Mouse (Mus musculus) cerebellum, adult 2 months (tissue): Measurements from ENCODE around the gene Nucb1. TPM values are rescaled to one million over a fixed set of nuclear protein-coding genes. Genes with fewer than 3 reads are reported as not detected.

Experiments
- DNase-seq, 2 experiments: peaks; one replicate each; pipeline ENCODE4 v3.0.0; 2021
- H3K27ac ChIP-seq: fragments of 200-500 bp; 2 replicates; pipeline ENCODE4 v1.5.1; 2012; ENCODE audit warnings: low read length, control low read depth, inconsistent platforms; ENCODE audit not compliant: insufficient read depth
- H3K27me3 ChIP-seq: fragments of 200-500 bp; 2 replicates; pipeline ENCODE4 v1.6.1; 2012; ENCODE audit warnings: inconsistent platforms, mild to moderate bottlenecking, low read length, moderate library complexity; ENCODE audit not compliant: control insufficient read depth, insufficient read depth
- H3K4me1 ChIP-seq: fragments of 200-500 bp; 2 replicates; pipeline ENCODE4 v1.6.1; 2011; ENCODE audit warnings: low read length; ENCODE audit not compliant: control insufficient read depth, insufficient read depth
- H3K4me3 ChIP-seq: fragments of 200-500 bp; replicated peaks from 2 replicates; pipeline ENCODE3; 2011; ENCODE audit warnings: mild to moderate bottlenecking, low read depth, low read length, control low read depth; ENCODE audit not compliant: insufficient read depth
- CTCF ChIP-seq: fragments of 200-500 bp; IDR thresholded peaks from 2 replicates; pipeline ENCODE4 v1.5.1; 2011; ENCODE audit warnings: low read depth, mild to moderate bottlenecking, control low read depth, low read length, moderate library complexity, borderline replicate concordance; ENCODE audit not compliant: insufficient read depth
- POLR2A ChIP-seq: fragments of 200-500 bp; IDR thresholded peaks from 2 replicates; pipeline ENCODE4 v1.6.1; 2011; ENCODE audit warnings: low read length, control low read depth, borderline replicate concordance; ENCODE audit not compliant: insufficient read depth
- WGBS: fragments of 180-500 bp; shearing (Covaris S2); methylation state at CpG from one replicate; pipeline ENCODE4 v1.1.7; 2018; 5-methylcytosine and 5-hydroxymethylcytosine counted together
- polyA plus RNA-seq: library from polyadenylated mRNA; depleted of rRNA; stranded (reverse); fragments of >200 nt; gene quantifications from 2 replicates; pipeline ENCODE4 v1.2.3, GENCODE M21; 2012; rRNA removed

The Nucb1 gene
- polyA plus RNA-seq = 136 and 150 TPM in 2 replicates

GRCm38 (mm10) chr7:45509912-45510787 is at the start of gene Nucb1:
Nucb1 (minus strand) TSS chr7:45510406.
- Histone ChIP-seq H3K27me3 (no peaks in the 10 kb centered on the region), H3K4me3 (peak within 1 kb of the TSS; percentile 98), H3K27ac (peak within 1 kb of the TSS; percentile 42), H3K4me1 (peaks cover 18% of the 10 kb centered on the region)
- DNase-seq = peak; percentile 91 to 93
- TF ChIP-seq CTCF (no peak), POLR2A (peak; percentile 70; the same call in 1 of the 2 replicates)
- under 1% methylated on average over 44 of the region's 44 CpGs for WGBS

- WGBS = 62% methylated on average over 6 of the region's 6 CpGs
- Histone ChIP-seq H3K27me3 (no peaks in the 10 kb centered on the region), H3K4me1 (no peaks in the 10 kb centered on the region), H3K27ac (no peak overlapping the region), H3K4me3 (no peak overlapping the region)
- no peak for DNase-seq
- TF ChIP-seq POLR2A (no peak), CTCF (no peak)
These were observed 48.7 kb upstream of the Nucb1 start for GRCm38 (mm10) chr7:45558907-45559306.

GRCm38 (mm10) chr7:45555787-45556186 is 45.6 kb upstream of the Nucb1 start:
- peak; percentile 80 to 87 for DNase-seq
- no peak overlapping the region for H3K27ac ChIP-seq
- TF ChIP-seq POLR2A (no peak), CTCF (peak; percentile 94)
- no peaks in the 10 kb centered on the region for H3K27me3 ChIP-seq
- no peaks in the 10 kb centered on the region for H3K4me1 ChIP-seq
- no peak overlapping the region for H3K4me3 ChIP-seq
- 24% methylated on average over 8 of the region's 8 CpGs for WGBS

- no peak for TF ChIP-seq POLR2A
- no peak for TF ChIP-seq CTCF
- Histone ChIP-seq H3K4me3 (no peak within 1 kb of the TSS), H3K27ac (no peak within 1 kb of the TSS), H3K4me1 (no peaks in the 10 kb centered on the region), H3K27me3 (no peaks in the 10 kb centered on the region)
- DNase-seq = no peak
- 23% methylated on average over 8 of the region's 8 CpGs for WGBS
These were observed 44.5 kb upstream of the Nucb1 start, which contains the start of gene Hsd17b14 for GRCm38 (mm10) chr7:45554744-45555143. Hsd17b14 (plus strand) TSS chr7:45554893.

GRCm38 (mm10) chr7:45553990-45554389 is 43.8 kb upstream of the Nucb1 start:
- DNase-seq = no peak
- TF ChIP-seq CTCF (no peak), POLR2A (no peak)
- WGBS = 94% methylated on average over 2 of the region's 2 CpGs

GRCm38 (mm10) chr7:45553519-45553918 is 43.3 kb upstream of the Nucb1 start:
- no peak for TF ChIP-seq POLR2A
- no peak for TF ChIP-seq CTCF
- 74% methylated on average over 8 of the region's 8 CpGs for WGBS
- DNase-seq = no peak
- Histone ChIP-seq H3K27ac (no peak overlapping the region), H3K4me3 (no peak overlapping the region), H3K27me3 (no peaks in the 10 kb centered on the region), H3K4me1 (no peaks in the 10 kb centered on the region)

More at GRCm38 (mm10) chr7:45553990-45554389, 43.8 kb upstream of the Nucb1 start:
- Histone ChIP-seq H3K4me1 (no peaks in the 10 kb centered on the region), H3K27me3 (no peaks in the 10 kb centered on the region), H3K27ac (no peak overlapping the region), H3K4me3 (no peak overlapping the region)

GRCm38 (mm10) chr7:45551512-45551883 is 41.3 kb upstream of the Nucb1 start:
- WGBS = 85% methylated on average over 8 of the region's 8 CpGs
- H3K4me1 ChIP-seq = no peaks in the 10 kb centered on the region
- H3K27ac ChIP-seq = no peak overlapping the region

GRCm38 (mm10) chr7:45550821-45551511 is 40.8 kb upstream of the Nucb1 start:
- Histone ChIP-seq H3K4me3 (no peak overlapping the region), H3K4me1 (no peaks in the 10 kb centered on the region), H3K27me3 (no peaks in the 10 kb centered on the region), H3K27ac (no peak overlapping the region)
- 80% methylated on average over 11 of the region's 11 CpGs for WGBS
- no peak for TF ChIP-seq POLR2A
- TF ChIP-seq CTCF = no peak
- DNase-seq = no peak

More at GRCm38 (mm10) chr7:45551512-45551883, 41.3 kb upstream of the Nucb1 start:
- TF ChIP-seq POLR2A = no peak
- TF ChIP-seq CTCF = no peak
- DNase-seq = no peak
- Histone ChIP-seq H3K4me3 (no peak overlapping the region), H3K27me3 (no peaks in the 10 kb centered on the region)
